Mouse (Mus musculus): ENCODE data around the gene Nudt21. TPM values are rescaled to one million over a fixed set of nuclear protein-coding genes. Genes with fewer than 3 reads are reported as not detected.

The Nudt21 gene
- total RNA-seq, 4 experiments from 2014 or later, result 7.7 to 11.0 (median 9.8) TPM

DNA sequence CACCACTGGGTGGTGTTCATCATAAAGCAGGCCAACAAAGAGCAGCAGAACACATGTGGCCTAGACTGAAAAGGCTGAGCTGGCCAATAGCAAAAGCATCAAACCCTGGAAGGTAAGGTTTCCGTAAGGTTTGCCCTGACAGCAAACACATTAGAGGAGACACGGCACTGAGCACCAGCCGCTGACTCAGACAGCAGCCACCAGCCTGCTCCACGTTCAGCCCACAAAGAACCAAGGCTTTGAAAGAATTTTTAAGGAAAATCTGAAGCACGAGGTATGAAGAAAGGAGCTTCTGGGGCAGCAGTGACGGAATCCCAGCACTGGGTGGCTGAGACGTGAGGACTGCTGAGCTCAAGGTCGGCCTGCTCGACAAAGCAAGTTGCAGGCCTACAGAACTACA lies 32.7 kb downstream of the Nudt21 start:
- DNase-seq (ENCODE audit: low spot score in 2 of 2), result no peak

DNA sequence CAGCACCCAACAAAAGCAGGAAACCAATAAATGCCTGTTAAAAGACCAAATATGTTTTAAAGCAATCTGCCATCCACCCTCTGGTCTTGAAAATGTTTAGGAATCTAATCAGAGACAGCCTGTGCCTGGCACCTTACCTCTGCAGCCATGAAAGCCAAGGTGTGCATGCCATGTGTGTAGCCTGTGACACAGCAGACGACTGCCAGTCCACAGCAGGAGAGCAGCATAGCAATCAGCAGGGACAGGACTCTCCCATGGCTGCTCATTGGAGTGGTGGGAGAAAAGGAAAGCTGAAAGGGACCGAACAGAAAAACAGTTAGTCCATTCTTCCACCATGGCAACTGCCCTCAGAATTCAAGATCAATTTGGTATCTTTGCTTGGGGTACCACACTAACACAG lies 37.9 kb downstream of the Nudt21 start:
- no peak for DNase-seq (ENCODE audit: low spot score in 2 of 2)

DNA sequence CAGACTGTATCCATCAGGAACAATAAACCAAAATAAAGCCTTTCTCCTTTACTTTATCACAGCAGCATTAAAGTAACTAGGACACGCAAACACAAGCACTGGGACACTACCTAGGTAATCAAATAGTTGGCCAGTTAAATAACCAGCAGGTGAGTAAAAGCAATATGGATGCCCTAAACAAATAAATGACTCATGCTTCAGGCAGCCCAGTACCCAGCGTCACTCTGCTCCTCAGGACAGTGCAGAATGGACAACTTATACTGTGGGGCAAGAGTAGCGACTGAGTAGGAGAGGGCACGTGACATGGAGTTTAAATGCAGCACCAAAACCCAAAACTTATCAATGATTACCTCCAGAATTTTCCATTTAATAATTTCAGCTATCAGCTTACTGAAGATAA lies 47.1 kb downstream of the Nudt21 start:
- no peak for DNase-seq (ENCODE audit: low spot score in 2 of 2)

- no peak for DNase-seq (ENCODE audit: low spot score in 2 of 2)
Observed at GRCm38 (mm10) chr8:93984731-93985130, 52.1 kb downstream of the Nudt21 start.

DNA sequence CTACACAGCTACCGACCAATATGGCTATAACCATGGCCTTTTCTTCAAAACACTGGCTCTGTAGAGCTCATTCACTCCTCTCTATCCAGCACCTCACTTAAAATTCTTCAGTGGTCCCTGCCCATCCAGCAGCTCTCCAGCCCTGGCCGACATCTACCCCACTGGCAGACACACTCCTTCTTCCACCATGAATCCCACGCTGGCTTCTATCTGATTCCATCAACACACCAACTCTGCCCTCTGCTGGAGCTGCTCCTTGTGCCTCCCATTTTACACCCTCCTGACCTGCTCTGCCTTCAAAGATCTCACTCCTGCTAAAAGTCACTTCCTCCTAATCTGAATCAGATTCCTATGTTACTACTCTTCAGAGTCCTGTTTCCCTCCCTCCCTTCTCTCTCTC lies 53.0 kb downstream of the Nudt21 start:
- no peak for DNase-seq (ENCODE audit: low spot score in 2 of 2)

GRCm38 (mm10) chr8:93981679-93982215 lies 55.1 kb downstream of the Nudt21 start:
- no peak for DNase-seq (ENCODE audit: low spot score in 2 of 2)

DNA sequence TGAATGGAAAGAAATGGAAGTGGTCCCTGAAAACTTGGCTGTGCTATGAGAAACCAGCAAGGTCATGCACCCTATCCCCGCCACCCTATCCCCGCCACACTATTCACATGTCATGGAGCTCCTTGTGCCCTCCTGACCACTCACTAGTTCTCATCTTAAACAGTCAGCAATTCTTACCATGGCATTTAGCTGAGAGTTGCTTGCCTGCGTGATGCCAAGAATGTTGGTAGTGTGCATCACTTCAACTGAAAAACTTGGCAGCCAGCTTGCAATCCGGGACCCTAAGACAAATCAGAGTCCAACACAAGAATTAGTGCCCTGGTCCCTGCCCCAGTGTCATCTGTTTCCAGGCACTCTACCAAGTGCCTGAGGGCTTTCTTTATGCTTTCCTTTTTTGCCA lies 56.7 kb downstream of the Nudt21 start:
- DNase-seq (ENCODE audit: low spot score in 2 of 2), result no peak

GRCm38 (mm10) chr8:93976446-93977211 lies 60.2 kb downstream of the Nudt21 start:
- DNase-seq (ENCODE audit: low spot score in 2 of 2), result no peak

DNA sequence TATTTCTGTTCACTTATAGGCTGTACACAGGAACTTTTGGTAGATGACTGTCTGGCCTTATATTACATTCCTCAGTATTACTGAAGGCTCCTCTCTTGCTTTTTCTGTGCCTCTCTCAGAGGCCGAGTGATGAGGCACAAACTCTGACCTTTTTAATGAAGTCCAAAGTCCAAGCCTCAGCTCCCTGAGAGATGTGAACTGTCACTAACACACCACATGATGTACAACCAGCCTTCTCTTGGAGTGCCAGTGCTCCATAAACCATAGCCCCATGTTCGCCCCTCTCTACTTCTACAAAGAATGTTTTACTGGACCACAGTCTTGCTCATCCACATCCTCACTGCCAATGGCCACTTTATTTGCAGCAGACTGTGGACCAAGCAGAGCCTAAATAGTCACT lies 61.5 kb downstream of the Nudt21 start:
- DNase-seq (ENCODE audit: low spot score in 2 of 2), result no peak

- no peak for DNase-seq (ENCODE audit: low spot score in 2 of 2)
Observed at GRCm38 (mm10) chr8:93974602-93975186, 62.1 kb downstream of the Nudt21 start.

DNA sequence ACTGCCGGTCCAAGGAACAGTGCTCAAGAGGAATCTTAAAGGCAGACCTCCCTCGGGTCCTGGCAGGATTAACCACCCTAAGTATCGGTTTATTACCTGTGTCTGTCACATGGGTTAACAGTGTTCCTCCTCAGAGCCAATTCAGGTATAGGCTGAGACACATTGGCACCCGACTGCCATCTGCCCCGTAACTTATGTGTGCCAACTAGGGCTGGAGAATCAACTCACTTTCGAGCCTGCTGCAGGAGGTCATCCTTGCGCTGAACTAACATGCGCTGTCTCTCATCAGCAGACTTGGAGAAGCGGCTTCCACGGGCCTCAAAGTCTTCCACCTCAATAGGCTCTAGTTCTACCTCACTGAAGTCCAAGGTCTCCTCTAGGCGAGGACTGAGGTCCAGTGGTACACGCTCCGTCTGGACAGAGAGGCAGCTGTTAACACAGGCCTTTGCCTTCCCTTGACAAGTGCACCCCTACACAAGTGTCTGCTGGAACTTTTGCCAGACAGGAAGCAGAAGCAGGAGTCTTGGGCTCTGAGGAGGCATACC lies 62.9 kb downstream of the Nudt21 start:
- DNase-seq (ENCODE audit: low spot score in 2 of 2), result no peak

DNA sequence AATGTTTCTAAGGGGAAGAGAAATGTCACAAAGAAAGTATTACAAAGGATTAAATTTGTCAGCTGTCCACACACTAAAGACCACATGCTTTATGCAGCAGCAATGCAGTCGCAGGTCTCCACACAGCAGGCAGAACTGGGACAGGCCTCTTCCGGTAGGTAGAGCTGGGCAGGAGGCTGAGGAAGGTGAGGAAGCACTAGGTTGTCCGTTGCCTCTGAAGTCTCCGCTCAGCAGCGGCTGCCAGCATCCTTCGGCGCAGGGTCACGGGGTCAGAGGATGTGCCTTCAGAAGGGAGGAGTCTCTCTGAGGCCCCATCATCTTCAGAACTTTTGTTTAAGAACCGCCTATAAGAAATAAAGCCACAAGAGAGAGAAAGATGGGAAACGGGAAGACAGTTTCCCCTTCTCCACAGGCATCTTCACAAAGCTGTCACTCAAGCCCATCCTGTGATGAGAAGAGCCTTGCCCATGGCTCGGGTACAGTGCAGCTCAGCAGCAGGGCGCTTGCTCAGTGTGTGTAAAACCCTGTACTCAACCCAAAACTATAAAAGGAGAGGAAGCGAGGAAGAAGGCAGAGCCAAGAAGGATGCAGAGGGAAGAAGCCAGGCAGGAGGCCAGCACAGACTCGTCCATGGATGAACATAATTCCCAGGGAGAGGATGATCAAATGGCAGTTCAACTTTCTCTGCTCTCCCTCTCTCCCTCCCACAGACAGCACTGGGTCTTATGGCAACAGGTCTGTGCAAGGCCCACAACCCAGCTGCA lies 63.7 kb downstream of the Nudt21 start:
- no peak for DNase-seq (ENCODE audit: low spot score in 2 of 2)

- DNase-seq (ENCODE audit: low spot score in 2 of 2), result no peak
Observed at GRCm38 (mm10) chr8:93972211-93972610, 64.6 kb downstream of the Nudt21 start.

DNA sequence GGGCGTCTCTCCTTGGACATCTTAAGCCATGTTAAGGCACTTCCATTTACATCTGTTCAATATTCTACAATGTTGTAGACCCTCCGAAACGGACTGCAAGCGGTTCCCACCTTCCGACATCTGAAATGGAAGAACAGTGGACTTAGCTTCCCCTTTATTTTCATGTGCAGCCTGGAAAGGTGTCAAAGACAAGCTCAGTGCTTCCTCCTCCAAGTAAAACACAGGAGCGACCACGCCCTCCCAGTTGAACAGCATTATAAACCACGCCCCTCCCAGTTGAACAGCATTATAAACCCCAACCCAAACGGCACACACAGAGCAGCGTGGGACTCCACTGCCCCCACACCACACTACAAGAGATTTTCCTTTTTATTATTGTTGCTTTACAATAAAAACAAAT lies 65.4 kb downstream of the Nudt21 start:
- DNase-seq (ENCODE audit: low spot score in 2 of 2), result no peak

GRCm38 (mm10) chr8:93969626-93970340 lies 67.0 kb downstream of the Nudt21 start:
- DNase-seq (ENCODE audit: low spot score in 2 of 2), result no peak

GRCm38 (mm10) chr8:93968293-93968692 lies 68.5 kb downstream of the Nudt21 start:
- no peak for DNase-seq (ENCODE audit: low spot score in 2 of 2)

Other genes with a start within 250 kb of the Nudt21 start
- 1 to 10 TPM; 3.5 to 5.0 (median 4.5) TPM for gene Gnao1, start 227.1 kb downstream of the Nudt21 start, total RNA-seq (2022)
- gene Amfr, start 24.2 kb downstream of the Nudt21 start, total RNA-seq (2022), result 100 to 1,000 TPM; 115 to 150 (median 130) TPM
- 10 to 100 TPM; 23.9 to 30.7 (median 27.2) TPM for gene Ogfod1, start 167 bp upstream of the Nudt21 start, total RNA-seq (2022)
- gene Bbs2, start 61.9 kb upstream of the Nudt21 start, total RNA-seq (2022), result 1 to 10 TPM; 2.5 to 3.9 (median 3.6) TPM
- gene Mt4, start 100.2 kb upstream of the Nudt21 start, total RNA-seq (2022), result not detected
- gene Mt3, start 115.6 kb upstream of the Nudt21 start, total RNA-seq (2022), result 1 to 10 TPM in 3 of 4 experiments, not detected in 1; 2.0 to 2.4 (median 2.2) TPM
- 10 to 100 TPM; 12.9 to 75.1 (median 15.1) TPM for gene Mt2, start 135.6 kb upstream of the Nudt21 start, total RNA-seq (2022)
- gene Mt1, start 142.1 kb upstream of the Nudt21 start, total RNA-seq (2022), result 10 to 100 TPM; 11.7 to 74.5 (median 17.7) TPM
- 10 to 100 TPM in 3 of 4 experiments, 1 to 10 TPM in 1; 9.7 to 14.2 (median 12.1) TPM for gene Nup93, start 177.5 kb upstream of the Nudt21 start, total RNA-seq (2022)